Mouse (Mus musculus): Measurements from ENCODE around the gene Taar7f. TPM values are rescaled to one million over a fixed set of nuclear protein-coding genes. Genes with fewer than 3 reads are reported as not detected.

Gene Taar7f
- total RNA-seq, 2 experiments from 2014 or later = not detected

Other genes with a start within 250 kb of the Taar7f start
- gene Vnn3, start 198.0 kb upstream of the Taar7f start, total RNA-seq (2021) = not detected
- under 1 TPM; 0.31 to 0.56 TPM for gene Vnn1, start 154.8 kb upstream of the Taar7f start, total RNA-seq (2021)
- not detected for gene Taar1, start 129.2 kb upstream of the Taar7f start, total RNA-seq (2021)
- gene Taar2, start 110.9 kb upstream of the Taar7f start, total RNA-seq (2021) = not detected
- gene Taar3, start 100.0 kb upstream of the Taar7f start, total RNA-seq (2021) = not detected
- not detected for gene Taar4, start 89.0 kb upstream of the Taar7f start, total RNA-seq (2021)
- not detected for gene Taar5, start 78.8 kb upstream of the Taar7f start, total RNA-seq (2021)
- not detected for gene Taar6, start 63.9 kb upstream of the Taar7f start, total RNA-seq (2021)
- not detected for gene Taar7a, start 56.0 kb upstream of the Taar7f start, total RNA-seq (2021)
- gene Taar7b, start 49.6 kb upstream of the Taar7f start, total RNA-seq (2021) = not detected
- gene Taar7d, start 22.3 kb upstream of the Taar7f start, total RNA-seq (2021) = not detected
- gene Taar7e, start 11.9 kb upstream of the Taar7f start, total RNA-seq (2021) = not detected
- not detected for gene Taar8a, start 27.0 kb downstream of the Taar7f start, total RNA-seq (2021)
- not detected for gene Taar8b, start 42.8 kb downstream of the Taar7f start, total RNA-seq (2021)
- not detected for gene Taar8c, start 52.4 kb downstream of the Taar7f start, total RNA-seq (2021)
- gene Taar9, start 60.0 kb downstream of the Taar7f start, total RNA-seq (2021) = not detected
- 10 to 100 TPM; 41.5 to 47.2 TPM for gene Stx7, start 99.8 kb downstream of the Taar7f start, total RNA-seq (2021)
- 1 to 10 TPM in 1 of 2 experiments, under 1 TPM in 1; 0.28 to 1.0 TPM for gene Moxd1, start 174.0 kb downstream of the Taar7f start, total RNA-seq (2021)